Mouse (Mus musculus): ENCODE measurements at regions not wholly inside any gene's neighbourhood (a gene's known extent, or its start where the extent isn't known, plus 50 kb on each side); places are given as distances from the start of the nearest gene placed in this dataset.

DNA sequence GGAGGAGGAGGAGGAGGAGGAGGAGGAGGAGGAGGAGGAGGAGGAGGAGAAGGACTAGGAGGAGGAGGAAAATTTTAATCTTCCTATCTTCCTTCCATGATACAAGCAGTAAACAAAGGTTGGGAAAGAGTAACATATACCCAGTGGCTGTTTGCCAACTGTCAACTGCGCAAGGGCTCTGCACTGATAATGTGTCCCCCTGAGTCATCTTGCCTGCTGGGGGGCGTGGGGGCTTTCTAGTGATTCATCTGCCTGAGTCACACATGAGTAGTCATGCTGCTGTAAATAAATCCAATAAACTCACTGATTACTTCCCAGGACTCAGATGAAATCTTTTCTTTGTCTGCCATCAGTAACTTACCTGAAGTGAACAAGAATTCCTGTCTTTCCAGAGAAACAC, 110.2 kb downstream of the Tusc1 start:
- Histone ChIP-seq H3K36me3 (no peaks in the 10 kb centered on the region), H3K27me3 (no peaks in the 10 kb centered on the region), H3K4me3 (no peak overlapping the region), H3K9me3 (no peaks in the 10 kb centered on the region), H3K4me2 (replicated peaks) (no peak overlapping the region), H3K27ac (replicated peaks) (no peak overlapping the region), H3K4me1 (no peaks in the 10 kb centered on the region), H3K9ac (replicated peaks) (no peak overlapping the region)
- no peak for ATAC-seq (ENCODE audit: low FRiP score, low read depth)
- 87% methylated on average over 2 of the region's 2 CpGs for WGBS

GRCm38 (mm10) chr4:93220747-93221146, 114.6 kb downstream of the Tusc1 start:
- Histone ChIP-seq H3K27ac (replicated peaks) (no peak overlapping the region), H3K4me3 (no peak overlapping the region), H3K9ac (replicated peaks) (no peak overlapping the region), H3K9me3 (no peaks in the 10 kb centered on the region), H3K27me3 (no peaks in the 10 kb centered on the region), H3K36me3 (no peaks in the 10 kb centered on the region), H3K4me1 (no peaks in the 10 kb centered on the region), H3K4me2 (replicated peaks) (no peak overlapping the region)
- 0 out of 2 replicates have a peak, but pooled peaks have one; percentile 44 for ATAC-seq (ENCODE audit: low FRiP score, low read depth)
- WGBS, result 33% methylated on average over 4 of the region's 4 CpGs

- Histone ChIP-seq H3K27me3 (no peaks in the 10 kb centered on the region), H3K4me3 (no peak overlapping the region), H3K36me3 (no peaks in the 10 kb centered on the region), H3K27ac (replicated peaks) (no peak overlapping the region), H3K4me2 (replicated peaks) (no peak overlapping the region), H3K9me3 (no peaks in the 10 kb centered on the region), H3K4me1 (no peaks in the 10 kb centered on the region), H3K9ac (replicated peaks) (no peak overlapping the region)
- no peak for ATAC-seq (ENCODE audit: low FRiP score, low read depth)
- WGBS, result 93% methylated on average over 2 of the region's 2 CpGs
Measured at GRCm38 (mm10) chr4:93208399-93208798, 126.9 kb downstream of the Tusc1 start.

- WGBS, result 90% methylated on average over 2 of the region's 2 CpGs
- H3K27me3 ChIP-seq, result no peaks in the 10 kb centered on the region
- ATAC-seq (ENCODE audit: low FRiP score, low read depth), result no peak
- H3K4me2 ChIP-seq (replicated peaks), result no peak overlapping the region
- no peak overlapping the region for H3K27ac ChIP-seq (replicated peaks)
- H3K4me1 ChIP-seq, result no peaks in the 10 kb centered on the region
- H3K36me3 ChIP-seq, result no peaks in the 10 kb centered on the region
- H3K9ac ChIP-seq (replicated peaks), result no peak overlapping the region
- no peaks in the 10 kb centered on the region for H3K9me3 ChIP-seq
- H3K4me3 ChIP-seq, result no peak overlapping the region
Measured at GRCm38 (mm10) chr4:93199811-93200210, 135.5 kb downstream of the Tusc1 start.

- H3K9me3 ChIP-seq, result no peaks in the 10 kb centered on the region
- no peak overlapping the region for H3K9ac ChIP-seq (replicated peaks)
- H3K27ac ChIP-seq (replicated peaks), result no peak overlapping the region
- H3K4me1 ChIP-seq, result 0 out of 2 replicates have a peak, but pooled peaks cover 2% of the 10 kb centered on the region
- peak; percentile 49; the same call in 1 of the 2 replicates for ATAC-seq (ENCODE audit: low FRiP score, low read depth)
- H3K4me2 ChIP-seq (replicated peaks), result no peak overlapping the region
- H3K36me3 ChIP-seq, result no peaks in the 10 kb centered on the region
- 49% methylated on average over 3 of the region's 3 CpGs for WGBS
- H3K4me3 ChIP-seq, result no peak overlapping the region
- H3K27me3 ChIP-seq, result no peaks in the 10 kb centered on the region
Measured at GRCm38 (mm10) chr4:93184332-93184731, 151.0 kb downstream of the Tusc1 start.

All from midbrain, embryonic 12.5 days (tissue).